13 mouse cellular contexts compared by ENCODE assay signal in the genomic region with DNA sequence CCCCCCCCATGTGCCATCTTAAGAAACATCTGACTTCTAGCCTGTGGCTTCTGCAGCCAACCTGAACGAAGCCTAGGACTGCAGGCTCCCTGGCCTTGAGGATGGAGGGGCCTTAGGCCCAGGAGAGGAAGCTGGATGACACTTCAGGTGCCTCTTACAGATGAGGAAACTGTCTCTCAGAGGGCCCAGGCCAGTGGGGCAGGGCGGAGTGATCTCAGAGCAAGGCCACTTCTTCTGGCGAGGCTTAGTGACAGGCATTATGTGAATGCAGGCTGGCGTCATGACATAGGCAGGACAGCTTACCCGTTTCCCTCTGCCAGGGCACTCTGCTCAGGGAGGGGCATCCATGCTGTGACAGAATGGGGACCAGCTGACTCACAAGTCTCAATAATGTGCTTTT. TPM values are rescaled to one million over a fixed set of nuclear protein-coding genes. Genes with fewer than 3 reads are reported as not detected.
DNase-seq lines count a peak whose midpoint lies in the region; ATAC-seq and TF ChIP-seq lines count a peak whose summit lies in the region.
"Had no signal": no experiment of that assay in that cellular context is flagged by ENCODE, and none has a peak within 500 bp of the region (broad histone marks: within the 10 kb centered on the region; RNA-seq: fewer than 3 reads in every experiment).

No protein-coding gene starts in this region.

- no peak for TF ChIP-seq POLR2A in ES-Bruce4 (IDR thresholded peaks at IDR 0.05; ENCODE audit: insufficient read depth, low read length)

- H3K27me3 ChIP-seq in hindbrain, embryonic 13.5 days, result no peaks in the 10 kb centered on the region
- no peaks in the 10 kb centered on the region for H3K27me3 ChIP-seq in hindbrain, embryonic 11.5 days (ENCODE audit: control insufficient read depth, insufficient read depth, low read length)
- no peaks in the 10 kb centered on the region for H3K27me3 ChIP-seq in ES-Bruce4 (ENCODE audit: control insufficient read depth, insufficient read depth, low read length, poor library complexity, severe bottlenecking)
- H3K27me3 ChIP-seq in midbrain, embryonic 12.5 days, result no peaks in the 10 kb centered on the region
- H3K27me3 ChIP-seq: neural tube, embryonic 15.5 days had no signal

- no peak for TF ChIP-seq EP300 in ES-Bruce4 (IDR thresholded peaks at IDR 0.05; ENCODE audit: insufficient read depth, low read depth, low read length)

- no peak for TF ChIP-seq CTCF in ES-Bruce4 (IDR thresholded peaks at IDR 0.05; ENCODE audit: low read depth, low read length)

- H3K4me2 ChIP-seq in hindbrain, embryonic 13.5 days, result no peak overlapping the region
- H3K4me2 ChIP-seq in hindbrain, embryonic 11.5 days (replicated peaks; ENCODE audit: low read depth, low read length), result no peak overlapping the region
- no peak overlapping the region for H3K4me2 ChIP-seq in midbrain, embryonic 12.5 days (replicated peaks)

- H3K9me3 ChIP-seq in hindbrain, embryonic 13.5 days, result no peaks in the 10 kb centered on the region
- H3K9me3 ChIP-seq in hindbrain, embryonic 11.5 days (ENCODE audit: control insufficient read depth, low read length), result no peaks in the 10 kb centered on the region
- no peaks in the 10 kb centered on the region; the same call in 1 of the 2 replicates for H3K9me3 ChIP-seq in ES-Bruce4 (replicated peaks; ENCODE audit: control insufficient read depth, insufficient read depth, low read length, poor library complexity, severe bottlenecking)
- H3K9me3 ChIP-seq in midbrain, embryonic 12.5 days, result no peaks in the 10 kb centered on the region
- H3K9me3 ChIP-seq: neural tube, embryonic 15.5 days had no signal

- peak; percentile 24 for DNase-seq in CD4-positive, CD25-positive, alpha-beta regulatory T cell, adult 2 months (ENCODE audit: low read depth, low spot score)
- DNase-seq in hindbrain, embryonic 11.5 days (ENCODE audit: low spot score), result no peak
- DNase-seq in left cerebral cortex, adult 11 months (ENCODE audit: low spot score), result no peak
- DNase-seq in yolk sac, embryonic 10.5 days (ENCODE audit: low spot score), result no peak
- DNase-seq: adrenal gland, postnatal 36 days; cerebellum, adult 2 months; kidney, adult 8-10 months; right cerebral cortex, postnatal 25 days had no signal

- WGBS in hindbrain, embryonic 13.5 days, result 83% methylated on average over 5 of the region's 5 CpGs
- WGBS in hindbrain, embryonic 11.5 days, result 84% methylated on average over 5 of the region's 5 CpGs
- 89% methylated on average over 5 of the region's 5 CpGs for WGBS in midbrain, embryonic 12.5 days

- H3K27ac ChIP-seq in hindbrain, embryonic 13.5 days, result peak overlapping the region; percentile 95
- no peak overlapping the region for H3K27ac ChIP-seq in hindbrain, embryonic 11.5 days (ENCODE audit: low read depth, low read length)
- 0 out of 2 replicates have a peak overlapping the region, but pooled peaks have one; percentile 43 for H3K27ac ChIP-seq in ES-Bruce4 (ENCODE audit: insufficient read depth, low read length)
- peak overlapping the region; percentile 88; the same call in 1 of the 2 replicates for H3K27ac ChIP-seq in midbrain, embryonic 12.5 days (replicated peaks)

- H3K36me3 ChIP-seq in hindbrain, embryonic 13.5 days, result peaks cover 4% of the 10 kb centered on the region
- H3K36me3 ChIP-seq in hindbrain, embryonic 11.5 days (ENCODE audit: control insufficient read depth, insufficient read depth, low read length), result no peaks in the 10 kb centered on the region
- H3K36me3 ChIP-seq in ES-Bruce4 (ENCODE audit: control insufficient read depth, insufficient read depth, low read length, poor library complexity, severe bottlenecking), result peaks cover 13% of the 10 kb centered on the region
- peaks cover 10% of the 10 kb centered on the region for H3K36me3 ChIP-seq in midbrain, embryonic 12.5 days

- ATAC-seq in CD4-positive, CD25-positive, alpha-beta regulatory T cell, adult 4 months, result no peak
- no peak for ATAC-seq in hindbrain, embryonic 13.5 days (ENCODE audit: low FRiP score)
- ATAC-seq in hindbrain, embryonic 11.5 days (ENCODE audit: low FRiP score), result no peak
- no peak for ATAC-seq in midbrain, embryonic 12.5 days (ENCODE audit: low FRiP score, low read depth)

- no peak overlapping the region for H3K4me3 ChIP-seq in hindbrain, embryonic 13.5 days
- no peak overlapping the region; the same call in 1 of the 2 replicates for H3K4me3 ChIP-seq in hindbrain, embryonic 11.5 days (ENCODE audit: low read depth, low read length)
- H3K4me3 ChIP-seq in ES-Bruce4 (ENCODE audit: low read depth, low read length), result no peak overlapping the region
- no peak overlapping the region for H3K4me3 ChIP-seq in midbrain, embryonic 12.5 days

- no peak overlapping the region for H3K9ac ChIP-seq in hindbrain, embryonic 13.5 days
- no peak overlapping the region for H3K9ac ChIP-seq in hindbrain, embryonic 11.5 days (ENCODE audit: low read depth, low read length)
- H3K9ac ChIP-seq in ES-Bruce4 (ENCODE audit: low read depth, poor library complexity, severe bottlenecking), result no peak overlapping the region
- H3K9ac ChIP-seq in midbrain, embryonic 12.5 days (replicated peaks), result no peak overlapping the region

- H3K4me1 ChIP-seq in hindbrain, embryonic 13.5 days (replicated peaks), result peaks cover 52% of the 10 kb centered on the region
- H3K4me1 ChIP-seq in hindbrain, embryonic 11.5 days (replicated peaks; ENCODE audit: control insufficient read depth, insufficient read depth, low read length), result peaks cover 22% of the 10 kb centered on the region
- H3K4me1 ChIP-seq in ES-Bruce4 (ENCODE audit: control insufficient read depth, insufficient read depth, low read length), result peaks cover 7% of the 10 kb centered on the region
- H3K4me1 ChIP-seq in midbrain, embryonic 12.5 days, result peaks cover 50% of the 10 kb centered on the region

RNA-seq across cellular contexts. Expression of a gene that starts 59.5 kb away (rescaled TPM):
- polyA plus RNA-seq in CD4-positive, CD25-positive, alpha-beta regulatory T cell, adult 4 months (2017; shearing (Covaris generic)), result 10 to 100 TPM; 37.2 to 77.2 TPM
- 86.8 and 90.1 TPM in 2 replicates for polyA plus RNA-seq in hindbrain, embryonic 13.5 days (2015; fragmentation: Nextera tagmentation; extraction: Ambion mirVana)
- polyA plus RNA-seq in hindbrain, embryonic 11.5 days (2014; fragmentation: Nextera tagmentation; extraction: Ambion mirVana), result 112 and 119 TPM in 2 replicates
- 166 and 167 TPM in 2 replicates for polyA plus RNA-seq in ES-Bruce4 (2011; ENCODE audit: insufficient read depth, insufficient read length, low read depth, missing spikeins)
- 89.6 and 92.4 TPM in 2 replicates for polyA plus RNA-seq in midbrain, embryonic 12.5 days (2016; fragmentation: Nextera tagmentation; extraction: Ambion mirVana)
